Mouse (Mus musculus) cerebellum, adult 2 months (tissue): ENCODE data around the gene Rsrp1.

Experiments used
- CTCF ChIP-seq: fragments of 200-500 bp; IDR thresholded peaks from 2 replicates; pipeline ENCODE4 v1.5.1; 2011; ENCODE audit warnings: low read depth, mild to moderate bottlenecking, control low read depth, low read length, moderate library complexity, borderline replicate concordance; ENCODE audit not compliant: insufficient read depth
- POLR2A ChIP-seq: fragments of 200-500 bp; IDR thresholded peaks from 2 replicates; pipeline ENCODE4 v1.6.1; 2011; ENCODE audit warnings: low read length, control low read depth, borderline replicate concordance; ENCODE audit not compliant: insufficient read depth

DNA sequence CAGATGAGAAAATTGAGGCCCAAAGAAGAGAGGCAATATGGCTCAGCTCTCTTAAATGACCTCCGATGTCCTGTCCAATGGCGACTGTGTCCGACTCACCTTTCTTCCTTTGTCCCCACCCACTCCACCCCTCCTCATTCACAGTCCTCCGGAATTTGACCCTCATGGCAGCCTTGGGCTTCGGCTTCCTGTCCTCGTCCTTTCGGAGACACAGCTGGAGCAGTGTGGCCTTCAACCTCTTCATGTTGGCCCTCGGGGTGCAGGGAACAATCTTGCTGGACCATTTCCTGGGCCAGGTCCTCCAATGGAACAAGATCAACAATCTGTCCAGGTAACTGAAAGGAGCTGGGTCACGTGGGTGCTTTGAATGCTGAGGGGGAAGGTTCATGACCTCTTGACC lies 47.2 kb upstream of the Rsrp1 start:
- TF ChIP-seq CTCF (no peak), POLR2A (no peak)
